Mouse (Mus musculus): ENCODE data around the gene Akap2. TPM values are rescaled to one million over a fixed set of nuclear protein-coding genes. Genes with fewer than 3 reads are reported as not detected.

Akap2 gene
- polyA plus RNA-seq, 1 experiment from 2014 or later, result 13.0 TPM

DNA sequence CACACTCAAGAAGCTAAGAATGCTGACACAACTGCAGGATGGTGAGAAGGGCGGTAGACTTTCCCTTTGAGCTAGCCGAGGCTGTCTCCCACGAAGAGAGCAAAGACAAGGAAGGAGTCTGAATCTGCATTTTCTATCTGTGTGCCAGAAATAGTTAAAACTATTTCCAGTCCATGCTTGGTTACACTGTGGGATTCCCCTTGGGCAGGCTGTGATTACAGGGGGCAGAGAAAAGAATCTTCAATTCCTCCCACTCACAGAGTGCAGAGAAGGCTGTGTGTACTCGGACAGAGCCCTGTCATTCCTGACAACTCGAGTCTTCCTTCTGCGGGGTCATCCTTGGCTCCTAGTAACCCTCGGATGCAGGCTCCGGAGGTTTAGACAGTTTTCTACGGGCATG lies 149.5 kb downstream of the Akap2 start:
- no peak overlapping the region for H3K9ac ChIP-seq
- H3K9me3 ChIP-seq (ENCODE audit: control insufficient read depth, low read length), result no peaks in the 10 kb centered on the region
- peak overlapping the region; percentile 17; the same call in 1 of the 2 replicates for H3K4me2 ChIP-seq (replicated peaks)
- peak overlapping the region; percentile 57; the same call in 1 of the 2 replicates for H3K27ac ChIP-seq
- WGBS, result 60% methylated on average over 9 of the region's 9 CpGs
- no peaks in the 10 kb centered on the region for H3K27me3 ChIP-seq (ENCODE audit: control insufficient read depth, insufficient read depth, low read length)
- H3K4me3 ChIP-seq (replicated peaks; ENCODE audit: low read length), result no peak overlapping the region
- H3K4me1 ChIP-seq (replicated peaks; ENCODE audit: control insufficient read depth, insufficient read depth, low read length), result no peaks in the 10 kb centered on the region
- H3K36me3 ChIP-seq (replicated peaks; ENCODE audit: control insufficient read depth, insufficient read depth), result no peaks in the 10 kb centered on the region
- DNase-seq (ENCODE audit: low spot score) (no peak), ATAC-seq (ENCODE audit: low FRiP score) (no peak)

GRCm38 (mm10) chr4:57867454-57867853 lies 150.0 kb downstream of the Akap2 start:
- Histone ChIP-seq H3K4me1 (replicated peaks; ENCODE audit: control insufficient read depth, insufficient read depth, low read length) (no peaks in the 10 kb centered on the region), H3K4me2 (replicated peaks) (0 out of 2 replicates have a peak overlapping the region, but pooled peaks have one; percentile 17), H3K4me3 (replicated peaks; ENCODE audit: low read length) (no peak overlapping the region), H3K9me3 (ENCODE audit: control insufficient read depth, low read length) (no peaks in the 10 kb centered on the region), H3K27ac (0 out of 2 replicates have a peak overlapping the region, but pooled peaks have one; percentile 57), H3K9ac (no peak overlapping the region), H3K36me3 (replicated peaks; ENCODE audit: control insufficient read depth, insufficient read depth) (no peaks in the 10 kb centered on the region), H3K27me3 (ENCODE audit: control insufficient read depth, insufficient read depth, low read length) (no peaks in the 10 kb centered on the region)
- no peak for DNase-seq (ENCODE audit: low spot score)
- ATAC-seq (ENCODE audit: low FRiP score), result no peak
- WGBS, result 41% methylated on average over 10 of the region's 10 CpGs

DNA sequence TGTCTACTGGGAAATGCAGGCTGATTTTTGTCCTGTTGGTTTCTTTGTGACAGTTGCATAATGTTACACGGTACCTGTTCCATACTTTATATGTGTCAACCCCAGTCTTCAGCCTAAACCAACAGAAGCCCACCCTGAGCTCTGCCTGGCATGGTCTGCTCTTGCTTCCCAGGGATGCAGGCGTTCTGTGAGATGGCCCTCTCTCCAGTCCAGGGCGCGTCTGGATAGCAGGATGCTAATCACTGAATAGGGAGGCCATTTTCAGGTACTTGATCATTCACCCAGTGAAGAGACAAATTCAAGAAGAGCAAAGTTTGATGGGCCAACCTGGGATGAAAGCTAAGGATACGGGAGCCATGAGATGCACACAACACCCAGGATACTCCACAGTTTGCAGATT lies 161.7 kb downstream of the Akap2 start:
- H3K27ac ChIP-seq, result no peak overlapping the region
- DNase-seq (ENCODE audit: low spot score), result no peak
- no peaks in the 10 kb centered on the region for H3K9me3 ChIP-seq (ENCODE audit: control insufficient read depth, low read length)
- H3K4me3 ChIP-seq (replicated peaks; ENCODE audit: low read length), result no peak overlapping the region
- H3K36me3 ChIP-seq (replicated peaks; ENCODE audit: control insufficient read depth, insufficient read depth), result no peaks in the 10 kb centered on the region
- no peaks in the 10 kb centered on the region for H3K4me1 ChIP-seq (replicated peaks; ENCODE audit: control insufficient read depth, insufficient read depth, low read length)
- 88% methylated on average over 5 of the region's 5 CpGs for WGBS
- ATAC-seq (ENCODE audit: low FRiP score), result no peak
- H3K27me3 ChIP-seq (ENCODE audit: control insufficient read depth, insufficient read depth, low read length), result no peaks in the 10 kb centered on the region
- H3K4me2 ChIP-seq (replicated peaks), result no peak overlapping the region
- no peak overlapping the region for H3K9ac ChIP-seq

GRCm38 (mm10) chr4:57879804-57880357 lies 162.4 kb downstream of the Akap2 start:
- DNase-seq (ENCODE audit: low spot score) (peak; percentile 83), ATAC-seq (ENCODE audit: low FRiP score) (peak; percentile 69)
- 15% methylated on average over 6 of the region's 6 CpGs for WGBS
- Histone ChIP-seq H3K4me1 (replicated peaks; ENCODE audit: control insufficient read depth, insufficient read depth, low read length) (no peaks in the 10 kb centered on the region), H3K9ac (no peak overlapping the region), H3K36me3 (replicated peaks; ENCODE audit: control insufficient read depth, insufficient read depth) (no peaks in the 10 kb centered on the region), H3K4me3 (replicated peaks; ENCODE audit: low read length) (no peak overlapping the region), H3K4me2 (replicated peaks) (no peak overlapping the region), H3K9me3 (ENCODE audit: control insufficient read depth, low read length) (no peaks in the 10 kb centered on the region), H3K27me3 (ENCODE audit: control insufficient read depth, insufficient read depth, low read length) (no peaks in the 10 kb centered on the region), H3K27ac (no peak overlapping the region)

- peak; percentile 25 for DNase-seq (ENCODE audit: low spot score)
- WGBS, result 72% methylated on average over 7 of the region's 7 CpGs
- ATAC-seq (ENCODE audit: low FRiP score), result no peak
Measured at GRCm38 (mm10) chr4:57883520-57884421, 166.3 kb downstream of the Akap2 start.

DNA sequence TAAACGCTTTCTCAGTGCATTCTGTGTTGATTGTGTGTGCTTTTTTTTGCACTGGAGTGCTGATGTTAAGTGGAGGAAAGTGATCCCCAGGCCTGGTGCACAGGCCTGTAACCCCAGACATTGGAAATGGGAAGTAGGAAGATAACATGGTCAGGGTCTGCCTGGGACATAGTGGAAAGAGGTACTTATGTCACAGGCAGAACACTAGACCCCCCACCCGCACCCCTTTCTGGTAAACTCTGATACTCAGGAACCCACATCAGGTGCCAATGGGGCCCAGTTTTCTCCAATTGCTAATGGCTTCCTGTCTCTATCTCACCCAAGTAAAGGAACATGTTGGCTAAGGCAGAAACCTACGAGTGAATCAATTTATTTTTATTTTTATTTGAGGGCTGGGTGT lies 167.1 kb downstream of the Akap2 start:
- WGBS, result 88% methylated on average over 3 of the region's 3 CpGs
- Histone ChIP-seq H3K4me3 (replicated peaks; ENCODE audit: low read length) (no peak overlapping the region), H3K27ac (no peak overlapping the region), H3K4me1 (replicated peaks; ENCODE audit: control insufficient read depth, insufficient read depth, low read length) (0 out of 2 replicates have a peak, but pooled peaks cover 3% of the 10 kb centered on the region), H3K9me3 (ENCODE audit: control insufficient read depth, low read length) (no peaks in the 10 kb centered on the region), H3K36me3 (replicated peaks; ENCODE audit: control insufficient read depth, insufficient read depth) (no peaks in the 10 kb centered on the region), H3K4me2 (replicated peaks) (no peak overlapping the region), H3K9ac (no peak overlapping the region), H3K27me3 (ENCODE audit: control insufficient read depth, insufficient read depth, low read length) (no peaks in the 10 kb centered on the region)
- no peak for ATAC-seq (ENCODE audit: low FRiP score)
- DNase-seq (ENCODE audit: low spot score), result no peak

More at GRCm38 (mm10) chr4:57883520-57884421, 166.3 kb downstream of the Akap2 start:
- Histone ChIP-seq H3K27ac (no peak overlapping the region), H3K27me3 (ENCODE audit: control insufficient read depth, insufficient read depth, low read length) (no peaks in the 10 kb centered on the region), H3K36me3 (replicated peaks; ENCODE audit: control insufficient read depth, insufficient read depth) (no peaks in the 10 kb centered on the region), H3K9ac (no peak overlapping the region), H3K4me1 (replicated peaks; ENCODE audit: control insufficient read depth, insufficient read depth, low read length) (0 out of 2 replicates have a peak, but pooled peaks cover 3% of the 10 kb centered on the region), H3K9me3 (ENCODE audit: control insufficient read depth, low read length) (no peaks in the 10 kb centered on the region), H3K4me2 (replicated peaks) (no peak overlapping the region), H3K4me3 (replicated peaks; ENCODE audit: low read length) (no peak overlapping the region)

GRCm38 (mm10) chr4:57885186-57885585 lies 167.7 kb downstream of the Akap2 start:
- Histone ChIP-seq H3K36me3 (replicated peaks; ENCODE audit: control insufficient read depth, insufficient read depth) (no peaks in the 10 kb centered on the region), H3K9me3 (ENCODE audit: control insufficient read depth, low read length) (no peaks in the 10 kb centered on the region), H3K4me2 (replicated peaks) (no peak overlapping the region), H3K4me1 (replicated peaks; ENCODE audit: control insufficient read depth, insufficient read depth, low read length) (0 out of 2 replicates have a peak, but pooled peaks cover 3% of the 10 kb centered on the region), H3K27ac (no peak overlapping the region), H3K9ac (no peak overlapping the region), H3K4me3 (replicated peaks; ENCODE audit: low read length) (no peak overlapping the region), H3K27me3 (ENCODE audit: control insufficient read depth, insufficient read depth, low read length) (no peaks in the 10 kb centered on the region)
- no peak for ATAC-seq (ENCODE audit: low FRiP score)
- 66% methylated on average over 2 of the region's 2 CpGs for WGBS
- no peak for DNase-seq (ENCODE audit: low spot score)

- ATAC-seq (ENCODE audit: low FRiP score) (no peak), DNase-seq (ENCODE audit: low spot score) (peak; percentile 67)
- Histone ChIP-seq H3K4me3 (replicated peaks; ENCODE audit: low read length) (no peak overlapping the region), H3K36me3 (replicated peaks; ENCODE audit: control insufficient read depth, insufficient read depth) (no peaks in the 10 kb centered on the region), H3K9ac (no peak overlapping the region), H3K27ac (no peak overlapping the region), H3K27me3 (ENCODE audit: control insufficient read depth, insufficient read depth, low read length) (no peaks in the 10 kb centered on the region), H3K4me2 (replicated peaks) (no peak overlapping the region), H3K4me1 (replicated peaks; ENCODE audit: control insufficient read depth, insufficient read depth, low read length) (peaks cover 6% of the 10 kb centered on the region; the same call in 1 of the 2 replicates), H3K9me3 (ENCODE audit: control insufficient read depth, low read length) (no peaks in the 10 kb centered on the region)
- WGBS, result 60% methylated on average over 11 of the region's 11 CpGs
Measured at GRCm38 (mm10) chr4:57886066-57886887, 168.8 kb downstream of the Akap2 start.

GRCm38 (mm10) chr4:57886888-57887230 lies 169.4 kb downstream of the Akap2 start:
- no peak for ATAC-seq (ENCODE audit: low FRiP score)
- Histone ChIP-seq H3K9me3 (ENCODE audit: control insufficient read depth, low read length) (no peaks in the 10 kb centered on the region), H3K27ac (no peak overlapping the region), H3K9ac (no peak overlapping the region), H3K4me2 (replicated peaks) (no peak overlapping the region), H3K36me3 (replicated peaks; ENCODE audit: control insufficient read depth, insufficient read depth) (no peaks in the 10 kb centered on the region), H3K27me3 (ENCODE audit: control insufficient read depth, insufficient read depth, low read length) (no peaks in the 10 kb centered on the region), H3K4me3 (replicated peaks; ENCODE audit: low read length) (no peak overlapping the region), H3K4me1 (replicated peaks; ENCODE audit: control insufficient read depth, insufficient read depth, low read length) (peaks cover 9% of the 10 kb centered on the region; the same call in 1 of the 2 replicates)
- no peak for DNase-seq (ENCODE audit: low spot score)
- 95% methylated on average over 3 of the region's 3 CpGs for WGBS
